Mouse (Mus musculus) lung, adult 2 months (tissue): ENCODE results near the gene Trpd52l3.

Source experiments
- CTCF ChIP-seq: fragments of 200-500 bp; IDR thresholded peaks from 2 replicates; pipeline ENCODE4 v1.5.1; 2011; ENCODE audit warnings: mild to moderate bottlenecking, low read length, control low read depth; ENCODE audit not compliant: insufficient read depth
- POLR2A ChIP-seq: fragments of 200-500 bp; IDR thresholded peaks from 2 replicates; pipeline ENCODE4 v1.6.1; 2011; ENCODE audit warnings: low read depth, mild to moderate bottlenecking, control low read depth, low read length, borderline replicate concordance; ENCODE audit errors: extremely low read depth

GRCm38 (mm10) chr19:29984208-29985005 is 19.2 kb upstream of the Trpd52l3 start:
- no peak for TF ChIP-seq POLR2A
- TF ChIP-seq CTCF = no peak
